Mouse (Mus musculus) embryo, embryonic 11.5 days (tissue): ENCODE results near the gene Grb2.

Experiments used
- DNase-seq: peaks from one replicate; pipeline ENCODE4 v3.0.0-alpha.2; 2012; ENCODE audit warnings: low read depth, low spot score

The Grb2 gene

GRCm38 (mm10) chr11:115628465-115629101 is 79.8 kb downstream of the Grb2 start:
- no peak for DNase-seq

- DNase-seq = peak; percentile 97
These were observed 80.5 kb downstream of the Grb2 start, which contains the start of gene Slc25a19 for GRCm38 (mm10) chr11:115627705-115628464. Slc25a19 (minus strand) TSS chr11:115628295.

- no peak for DNase-seq
These were observed 81.4 kb downstream of the Grb2 start for GRCm38 (mm10) chr11:115626824-115627616.

- DNase-seq = no peak
These were observed 82.5 kb downstream of the Grb2 start for GRCm38 (mm10) chr11:115625877-115626276.

- DNase-seq = no peak
These were observed 84.8 kb downstream of the Grb2 start for GRCm38 (mm10) chr11:115623487-115624070.

GRCm38 (mm10) chr11:115619949-115620348 is 88.4 kb downstream of the Grb2 start:
- DNase-seq = no peak

- DNase-seq = no peak
These were observed 89.5 kb downstream of the Grb2 start for GRCm38 (mm10) chr11:115618732-115619516.

- no peak for DNase-seq
These were observed 90.4 kb downstream of the Grb2 start for GRCm38 (mm10) chr11:115618001-115618400.

- DNase-seq = no peak
These were observed 91.5 kb downstream of the Grb2 start for GRCm38 (mm10) chr11:115616893-115617292.

- no peak for DNase-seq
These were observed 92.0 kb downstream of the Grb2 start for GRCm38 (mm10) chr11:115616371-115616770.

- no peak for DNase-seq
These were observed 92.5 kb downstream of the Grb2 start for GRCm38 (mm10) chr11:115615875-115616274.

GRCm38 (mm10) chr11:115615108-115615825 is 93.1 kb downstream of the Grb2 start:
- DNase-seq = no peak

- DNase-seq = no peak
These were observed 93.9 kb downstream of the Grb2 start for GRCm38 (mm10) chr11:115614346-115615107.

GRCm38 (mm10) chr11:115613138-115613945 is 95.1 kb downstream of the Grb2 start:
- no peak for DNase-seq

GRCm38 (mm10) chr11:115612410-115613137 is 95.8 kb downstream of the Grb2 start, which contains the start of gene Mif4gd:
Mif4gd (minus strand) TSS chr11:115612969.
- peak; percentile 75 for DNase-seq

- no peak for DNase-seq
These were observed 96.4 kb downstream of the Grb2 start for GRCm38 (mm10) chr11:115612059-115612409.

GRCm38 (mm10) chr11:115611173-115611572 is 97.2 kb downstream of the Grb2 start:
- DNase-seq = no peak

GRCm38 (mm10) chr11:115609576-115609975 is 98.8 kb downstream of the Grb2 start:
- no peak for DNase-seq
